Mouse (Mus musculus) liver (tissue): ENCODE measurements around the gene Gm3250.
A peak's percentile ranks its signal among the peaks of the same experiment; 100 is the strongest.
"Not testable (repeated sequence)": the region's sequence is repeated elsewhere in the genome, so short reads cannot be mapped to it uniquely, and the experiment has no call there.

Experiments used
- DNase-seq: peaks from one replicate; pipeline ENCODE4 v3.0.0-alpha.2; 2020; ENCODE audit warnings: mixed read lengths

Gene Gm3250

GRCm38 (mm10) chr10:77782442-77782841 is at the start of gene Gm3250:
TSS of gene Gm3250 (minus strand) at chr10:77782542.
- not testable (repeated sequence) for DNase-seq

DNA sequence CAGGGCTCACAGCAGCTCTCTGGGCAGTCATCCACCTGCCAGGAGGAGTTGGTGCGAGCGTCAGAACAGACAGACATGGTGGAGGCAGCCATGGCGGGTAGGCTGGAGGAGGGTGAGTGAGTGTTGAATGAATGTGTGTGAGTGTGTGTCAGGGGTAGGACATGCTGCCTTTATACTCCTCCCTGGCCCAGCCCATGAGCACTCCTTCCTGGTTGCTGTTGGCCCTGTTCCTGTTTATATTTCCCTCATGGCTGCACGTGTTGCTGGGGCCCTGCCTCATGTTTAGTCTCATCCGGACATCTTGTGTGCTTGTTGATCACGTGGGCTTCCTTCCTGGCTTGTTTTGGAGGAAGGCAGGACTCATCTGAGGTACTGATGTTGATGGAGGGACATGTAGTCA is 44.6 kb upstream of the Gm3250 start, which contains the start of gene Krtap10-4:
Gene Krtap10-4 (minus strand): TSS at position 145 of the 400 bp plus-strand sequence.
- DNase-seq, result no peak

DNA sequence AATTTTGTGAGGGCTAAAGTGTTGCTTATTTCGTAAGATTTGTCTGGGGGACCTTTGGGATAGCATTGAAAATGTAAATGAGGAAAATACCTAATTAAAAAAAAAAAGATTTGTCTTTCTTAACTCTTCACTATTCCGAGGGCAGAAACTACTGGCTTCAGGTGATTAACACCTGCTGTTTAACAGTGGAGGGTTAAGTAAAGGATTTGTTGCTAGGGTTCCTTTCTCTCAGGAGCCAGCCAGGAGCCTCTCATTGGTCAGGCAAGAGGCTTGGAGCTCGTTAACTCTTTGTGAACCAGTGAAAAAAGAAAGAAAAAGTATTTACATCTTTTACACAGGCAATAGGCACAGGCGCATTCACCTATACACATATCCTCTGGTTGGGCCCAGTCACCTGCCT is 36.9 kb upstream of the Gm3250 start:
- DNase-seq, result no peak

GRCm38 (mm10) chr10:77818523-77818922 is 36.2 kb upstream of the Gm3250 start:
- DNase-seq, result no peak

DNA sequence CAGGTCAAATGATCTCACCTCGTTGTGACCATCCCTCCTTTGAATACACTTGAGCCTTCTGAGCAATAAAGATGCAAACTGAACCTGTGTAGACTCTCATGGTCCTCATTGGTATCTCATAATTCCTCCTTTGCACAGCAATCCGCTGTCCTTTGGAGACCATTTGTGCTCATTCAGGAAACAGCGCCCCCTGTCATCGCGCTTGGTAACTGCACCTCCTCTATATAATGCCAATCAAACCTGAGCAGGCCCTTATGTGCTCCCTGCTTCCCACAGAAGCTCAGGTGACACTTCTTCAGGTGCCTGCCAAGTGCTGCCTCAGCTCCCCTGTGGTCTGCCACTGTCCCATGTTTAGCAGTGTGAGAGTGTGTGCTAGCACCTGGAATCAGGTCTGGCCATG is 33.2 kb upstream of the Gm3250 start:
- peak; percentile 22 for DNase-seq

DNA sequence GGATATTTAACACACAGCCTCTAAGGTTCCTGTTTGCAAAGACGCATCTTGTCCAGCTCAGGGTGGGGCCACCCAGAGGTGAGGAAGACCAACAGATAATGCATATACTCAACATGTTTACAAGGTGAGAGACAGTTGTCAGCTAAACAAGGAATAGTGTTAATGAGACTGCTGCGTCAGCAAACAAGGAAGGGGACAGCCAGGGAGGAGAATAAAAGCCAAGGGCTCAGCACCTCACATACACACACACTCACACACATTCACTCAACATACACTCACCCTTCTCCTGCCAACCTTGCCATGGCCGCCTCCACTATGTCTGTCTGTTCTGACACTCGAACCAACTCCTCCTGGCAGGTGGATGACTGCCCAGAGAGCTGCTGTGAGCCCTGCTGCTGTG is 32.0 kb upstream of the Gm3250 start, which contains the start of gene Gm2696:
Gene Gm2696 (plus strand): TSS at position 301 of the 400 bp plus-strand sequence.
- DNase-seq, result no peak

DNA sequence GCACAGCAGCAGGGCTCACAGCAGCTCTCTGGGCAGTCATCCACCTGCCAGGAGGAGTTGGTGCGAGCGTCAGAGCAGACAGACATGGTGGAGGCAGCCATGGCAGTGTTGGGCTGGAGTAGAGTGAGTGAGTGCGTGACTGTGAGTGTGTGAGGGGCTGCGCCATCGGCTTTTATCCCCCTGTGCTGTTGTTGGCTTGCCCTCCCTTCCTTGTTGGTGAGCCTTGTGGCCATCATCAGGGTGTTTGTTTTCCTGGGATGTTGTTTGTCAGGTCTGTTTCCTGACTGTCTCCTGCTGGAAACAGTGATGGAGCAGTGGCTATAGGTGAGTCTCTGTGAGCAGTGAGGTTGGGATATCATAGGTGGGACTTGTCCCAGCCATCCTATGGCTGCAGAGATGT is 29.4 kb upstream of the Gm3250 start, which contains the start of gene Gm9507:
Gene Gm9507 (minus strand): TSS at position 101 of the 400 bp plus-strand sequence.
- no peak for DNase-seq

DNA sequence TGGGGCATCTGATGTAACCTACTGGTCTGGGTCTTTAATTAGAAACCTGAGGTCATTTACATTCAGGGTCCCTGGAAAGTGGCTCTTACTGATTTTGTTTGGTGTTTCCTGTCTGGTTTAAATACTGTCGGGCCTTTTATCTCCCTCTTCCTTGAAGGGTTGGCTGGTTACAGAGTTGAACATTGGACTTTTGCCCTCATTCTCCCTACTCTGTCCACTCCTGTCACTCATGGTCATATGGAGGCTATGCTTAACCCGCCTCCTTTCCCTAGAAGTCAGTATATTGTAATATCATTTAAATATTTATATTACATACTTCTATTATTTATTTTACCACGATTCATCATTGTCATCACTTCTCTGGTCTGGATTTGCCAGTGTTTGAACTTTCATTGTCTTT is 21.8 kb upstream of the Gm3250 start:
- no peak for DNase-seq

- no peak for DNase-seq
Measured at GRCm38 (mm10) chr10:77798921-77799508, 16.7 kb upstream of the Gm3250 start, which contains the start of gene Gm19668. TSS of gene Gm19668 (minus strand) at chr10:77799133.

GRCm38 (mm10) chr10:77798164-77798920 is 16.0 kb upstream of the Gm3250 start:
- DNase-seq, result not testable (repeated sequence)

DNA sequence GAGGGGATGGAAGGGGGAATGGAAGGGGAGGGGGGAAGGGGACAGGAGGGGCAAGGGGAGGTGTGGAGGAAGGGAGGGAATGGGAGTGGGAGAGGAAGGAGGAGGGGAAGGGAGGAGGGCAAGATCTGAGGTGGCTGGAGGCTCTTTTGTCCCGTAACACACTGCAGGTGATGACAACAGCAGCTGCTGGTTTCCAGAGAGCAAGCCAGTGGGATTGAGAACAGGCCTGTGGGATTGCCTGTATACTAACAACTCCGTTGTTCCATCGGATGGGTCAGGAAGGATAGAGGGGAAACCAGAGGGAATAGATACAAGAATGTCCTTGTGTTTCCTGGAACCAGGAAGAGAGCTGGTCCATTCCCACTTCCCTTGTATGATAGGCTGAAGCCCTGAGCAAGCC is 15.3 kb upstream of the Gm3250 start:
- no peak for DNase-seq

DNA sequence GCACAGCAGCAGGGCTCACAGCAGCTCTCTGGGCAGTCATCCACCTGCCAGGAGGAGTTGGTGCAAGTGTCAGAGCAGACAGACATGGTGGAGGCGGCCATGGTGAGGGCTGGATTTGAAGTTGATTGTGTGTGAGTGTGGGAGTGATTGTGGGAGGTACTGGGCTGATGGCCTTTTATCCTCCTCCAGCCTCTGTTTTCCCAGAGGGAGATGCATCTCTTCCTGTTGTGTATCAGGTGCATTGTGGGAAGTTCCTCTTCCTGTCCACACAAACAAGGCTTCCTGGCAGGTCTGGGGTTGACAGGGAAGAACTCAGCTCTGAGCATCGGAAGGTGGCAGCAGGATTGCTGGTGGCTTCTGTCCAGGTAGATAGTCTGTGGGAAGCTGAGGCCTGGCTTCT is 12.6 kb upstream of the Gm3250 start, which contains the start of gene Gm9639:
Gene Gm9639 (minus strand): TSS at position 101 of the 400 bp plus-strand sequence.
- DNase-seq, result no peak

GRCm38 (mm10) chr10:77788621-77789020 is 6.3 kb upstream of the Gm3250 start:
- no peak for DNase-seq

DNA sequence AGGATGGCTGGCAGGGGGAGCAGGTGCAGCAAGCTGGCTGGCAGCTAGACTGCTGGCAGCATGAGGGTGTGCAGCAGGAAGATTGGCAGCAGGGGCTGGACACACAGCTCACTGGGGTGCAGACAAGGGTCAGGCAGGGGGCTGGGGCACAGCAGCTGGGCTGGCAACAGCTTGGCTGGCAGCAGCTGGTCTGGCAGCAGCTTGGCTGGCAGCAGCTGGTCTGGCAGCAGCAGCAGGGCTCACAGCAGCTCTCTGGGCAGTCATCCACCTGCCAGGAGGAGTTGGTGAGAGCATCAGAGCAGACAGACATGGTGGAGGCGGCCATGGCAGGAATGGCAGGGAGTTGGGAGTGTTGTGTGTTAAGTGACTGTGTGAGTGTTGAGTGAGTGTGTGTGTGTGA is 5.5 kb upstream of the Gm3250 start, which contains the start of gene Gm7137:
Gene Gm7137 (minus strand): TSS at position 325 of the 400 bp plus-strand sequence.
- not testable (repeated sequence) for DNase-seq

DNA sequence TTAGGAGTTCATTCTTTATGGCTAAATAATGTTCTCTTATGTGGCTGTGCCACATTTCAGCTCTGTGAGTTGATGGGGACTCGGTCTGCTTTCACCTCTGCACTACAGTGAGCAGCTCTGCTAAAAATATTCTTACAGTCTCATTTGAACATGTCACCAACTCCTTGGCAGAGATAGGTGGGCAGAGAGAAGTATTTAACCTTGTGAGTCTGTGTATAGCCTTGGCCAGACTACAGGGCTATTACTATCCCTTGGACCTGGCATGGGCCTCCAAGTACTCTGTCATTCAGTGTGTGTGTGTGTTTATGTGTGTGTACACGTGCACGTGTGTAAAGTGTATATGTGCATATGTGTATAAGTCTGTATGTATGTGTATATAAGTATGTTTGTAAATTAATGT is 1.1 kb upstream of the Gm3250 start:
- not testable (repeated sequence) for DNase-seq

DNA sequence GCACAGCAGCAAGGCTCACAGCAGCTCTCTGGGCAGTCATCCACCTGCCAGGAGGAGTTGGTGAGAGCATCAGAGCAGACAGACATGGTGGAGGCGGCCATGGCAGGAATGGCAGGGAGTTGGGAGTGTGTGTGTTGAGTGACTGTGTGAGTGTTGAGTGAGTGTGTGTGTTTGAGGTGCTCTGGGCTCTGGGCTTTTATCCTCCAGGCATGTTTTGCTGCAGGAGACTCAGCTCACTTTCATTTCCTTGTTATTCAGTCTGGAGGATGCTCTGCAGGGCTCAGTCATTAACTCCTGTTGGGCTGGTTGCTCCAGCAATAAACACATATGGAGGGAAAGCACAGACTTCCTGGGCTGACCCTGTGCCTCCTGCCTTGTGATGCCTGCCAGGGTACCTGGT is 5.5 kb downstream of the Gm3250 start, which contains the start of gene Gm7138:
Gene Gm7138 (minus strand): TSS at position 101 of the 400 bp plus-strand sequence.
- not testable (repeated sequence) for DNase-seq

- not testable (repeated sequence) for DNase-seq
Measured at GRCm38 (mm10) chr10:77772142-77772541, 10.2 kb downstream of the Gm3250 start.

- not testable (repeated sequence) for DNase-seq
Measured at GRCm38 (mm10) chr10:77771225-77771624, 11.1 kb downstream of the Gm3250 start, which contains the start of gene Gm3238. TSS of gene Gm3238 (minus strand) at chr10:77771325.

DNA sequence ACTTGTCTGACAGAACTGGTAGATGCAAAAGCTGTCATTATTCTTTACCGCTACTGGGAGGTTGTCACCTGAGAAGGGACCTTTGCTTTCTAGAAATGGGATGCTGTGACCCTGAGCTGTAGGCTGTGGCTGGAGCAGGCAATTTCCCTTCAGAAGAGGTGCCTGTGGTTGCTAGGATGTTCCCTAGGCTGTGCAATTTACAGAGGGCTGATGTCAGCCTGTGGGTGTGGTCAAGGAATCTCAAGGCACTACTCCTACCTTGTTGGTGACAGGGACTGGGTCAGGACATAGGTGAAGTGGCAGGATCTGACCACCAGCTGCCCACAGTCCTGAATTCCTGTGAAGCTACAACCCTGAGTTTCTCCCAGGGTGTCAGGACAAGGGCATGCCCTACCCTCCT is 12.6 kb downstream of the Gm3250 start:
- DNase-seq, result no peak

GRCm38 (mm10) chr10:77759582-77759981 is 22.8 kb downstream of the Gm3250 start, which contains the start of gene Gm3233:
TSS of gene Gm3233 (minus strand) at chr10:77759682.
- not testable (repeated sequence) for DNase-seq

DNA sequence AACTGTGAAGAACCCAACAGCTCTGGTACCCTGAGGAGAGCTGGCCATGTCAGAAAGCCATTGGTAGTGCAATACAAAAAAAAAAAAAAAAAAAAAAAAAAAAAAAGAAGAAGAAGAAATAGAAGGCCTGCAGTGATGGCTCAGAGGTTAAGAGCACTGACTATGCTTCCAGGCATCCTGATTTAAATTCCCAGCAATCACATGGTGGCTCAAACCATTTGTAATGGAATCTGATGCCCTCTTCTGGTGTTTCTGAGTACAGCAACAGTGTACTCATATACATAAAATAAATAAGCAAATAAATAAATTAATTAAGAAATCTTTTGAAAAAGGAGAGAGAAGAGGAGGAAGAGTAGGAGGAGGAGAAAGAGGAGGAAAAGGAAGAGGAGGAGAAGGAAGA is 28.9 kb downstream of the Gm3250 start:
- DNase-seq, result no peak

DNA sequence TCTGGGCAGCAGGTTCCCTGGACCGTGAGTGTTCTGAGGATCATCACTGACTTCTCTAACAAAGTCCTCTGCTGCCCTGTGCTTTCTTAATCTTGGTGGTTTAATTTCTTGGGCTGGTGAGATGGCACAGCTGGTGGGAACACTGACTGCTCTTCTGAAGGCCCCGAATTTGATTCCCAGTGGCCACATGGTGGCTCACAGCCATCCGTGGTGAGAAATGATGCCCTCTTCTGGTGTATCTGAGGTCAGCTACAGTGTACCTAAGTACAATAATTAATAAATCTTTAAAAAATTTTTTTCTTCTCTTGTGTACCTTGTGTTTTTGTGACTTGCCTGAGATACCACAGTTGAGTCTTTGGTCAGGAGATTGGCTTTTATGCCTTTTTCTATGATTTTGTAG is 30.0 kb downstream of the Gm3250 start:
- not testable (repeated sequence) for DNase-seq

DNA sequence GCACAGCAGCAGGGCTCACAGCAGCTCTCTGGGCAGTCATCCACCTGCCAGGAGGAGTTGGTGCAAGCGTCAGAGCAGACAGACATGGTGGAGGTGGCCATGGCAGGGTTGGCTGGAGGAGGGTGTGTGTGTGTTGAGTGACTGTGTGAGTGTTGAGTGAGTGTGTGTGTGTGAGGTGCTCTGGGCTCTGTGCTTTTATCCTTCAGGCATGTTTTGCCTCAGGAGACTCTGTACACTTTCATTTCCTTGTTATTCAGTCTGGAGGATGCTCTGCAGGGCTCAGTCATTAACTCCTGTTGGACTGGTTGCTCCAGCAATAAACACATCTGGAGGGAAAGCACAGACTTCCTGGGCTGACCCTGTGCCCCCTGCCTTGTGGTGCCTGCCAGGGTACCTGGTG is 31.1 kb downstream of the Gm3250 start, which contains the start of gene Gm9736:
Gene Gm9736 (minus strand): TSS at position 101 of the 400 bp plus-strand sequence.
- DNase-seq, result not testable (repeated sequence)
